Mouse (Mus musculus) midbrain, embryonic 16.5 days (tissue): Measurements from ENCODE around the gene H1fx. TPM values are rescaled to one million over a fixed set of nuclear protein-coding genes. Genes with fewer than 3 reads are reported as not detected.
A peak's percentile ranks its signal among the peaks of the same experiment; 100 is the strongest.

Experiments
- ATAC-seq: fragments of 200-750 bp; cut with Nextera tagmentation; 2 replicates; pipeline ENCODE4 v1.8.0; 2017; ENCODE audit warnings: moderate TSS enrichment
- H3K27ac ChIP-seq: fragments of 300-500 bp; sonication (generic); 2 replicates; pipeline ENCODE4 v1.5.1; 2014; ENCODE audit warnings: mild to moderate bottlenecking, low read length, mixed read lengths
- H3K27me3 ChIP-seq: fragments of 300-500 bp; sonication (generic); 2 replicates; pipeline ENCODE4 v1.6.1; 2014; ENCODE audit warnings: low read depth, low read length, mixed read lengths; ENCODE audit not compliant: control insufficient read depth, insufficient read depth
- H3K36me3 ChIP-seq: fragments of 300-500 bp; sonication (generic); 2 replicates; pipeline ENCODE4 v1.6.1; 2014; ENCODE audit warnings: mild to moderate bottlenecking, low read length, moderate library complexity, mixed read lengths; ENCODE audit not compliant: control insufficient read depth, insufficient read depth
- H3K4me1 ChIP-seq: fragments of 300-500 bp; sonication (generic); 2 replicates; pipeline ENCODE4 v1.6.1; 2014; ENCODE audit warnings: mild to moderate bottlenecking, low read length, mixed read lengths; ENCODE audit not compliant: control insufficient read depth, insufficient read depth
- H3K4me2 ChIP-seq: fragments of 300-500 bp; sonication (generic); 2 replicates; pipeline ENCODE4 v1.6.1; 2014; ENCODE audit warnings: mild to moderate bottlenecking, low read length, mixed read lengths
- H3K4me3 ChIP-seq: fragments of 300-500 bp; sonication (generic); 2 replicates; pipeline ENCODE4 v1.5.1; 2014; ENCODE audit warnings: low read depth, mild to moderate bottlenecking, low read length, moderate library complexity, mixed read lengths
- H3K9ac ChIP-seq: fragments of 300-500 bp; sonication (generic); 2 replicates; pipeline ENCODE4 v1.6.1; 2014; ENCODE audit warnings: low read depth, low read length, mixed read lengths
- H3K9me3 ChIP-seq: fragments of 300-500 bp; sonication (generic); replicated peaks from 2 replicates; pipeline ENCODE4 v1.6.1; 2014; ENCODE audit warnings: mild to moderate bottlenecking, low read length, mixed read lengths; ENCODE audit not compliant: control insufficient read depth, poor library complexity, severe bottlenecking
- WGBS: fragments of 180-500 bp; shearing (Covaris S2); extraction: QIAGEN DNeasy Blood & Tissue Kit; methylation state at CpG from one replicate; pipeline ENCODE4 v1.1.7; 2014; 5-methylcytosine and 5-hydroxymethylcytosine counted together
- polyA plus RNA-seq: library from polyadenylated mRNA; unstranded; fragments of >200 nt; fragmentation: Nextera tagmentation; extraction: Ambion mirVana; gene quantifications from 2 replicates; pipeline ENCODE4 v1.2.1, GENCODE M21; 2015

Gene H1fx
- 13.5 and 14.4 TPM in 2 replicates for polyA plus RNA-seq

GRCm38 (mm10) chr6:87981547-87982256 lies at the start of gene H1fx:
TSS of gene H1fx (minus strand) at chr6:87981637.
- Histone ChIP-seq H3K9me3 (no peaks in the 10 kb centered on the region), H3K4me2 (peak within 1 kb of the TSS; percentile 71), H3K27me3 (no peaks in the 10 kb centered on the region), H3K4me3 (peak within 1 kb of the TSS; percentile 97), H3K36me3 (no peaks in the 10 kb centered on the region; the same call in 1 of the 2 replicates), H3K27ac (peak within 1 kb of the TSS; percentile 93), H3K9ac (peak within 1 kb of the TSS; percentile 93), H3K4me1 (peaks cover 17% of the 10 kb centered on the region)
- peak; percentile 79 for ATAC-seq
- WGBS: under 1% methylated on average over 41 of the region's 55 CpGs

- Histone ChIP-seq H3K9ac (no peak overlapping the region), H3K27me3 (no peaks in the 10 kb centered on the region), H3K9me3 (no peaks in the 10 kb centered on the region), H3K27ac (no peak overlapping the region), H3K36me3 (no peaks in the 10 kb centered on the region), H3K4me1 (no peaks in the 10 kb centered on the region), H3K4me2 (no peak overlapping the region), H3K4me3 (no peak overlapping the region)
- 95% methylated on average over 2 of the region's 2 CpGs for WGBS
- no peak for ATAC-seq
These were observed 49.0 kb upstream of the H1fx start for GRCm38 (mm10) chr6:88030432-88030831.

GRCm38 (mm10) chr6:88027390-88027789 lies 46.0 kb upstream of the H1fx start:
- ATAC-seq: no peak
- H3K4me3 ChIP-seq: no peak overlapping the region
- no peaks in the 10 kb centered on the region for H3K36me3 ChIP-seq
- no peaks in the 10 kb centered on the region for H3K27me3 ChIP-seq
- WGBS: 78% methylated on average over 5 of the region's 5 CpGs
- no peaks in the 10 kb centered on the region for H3K4me1 ChIP-seq
- no peak overlapping the region for H3K27ac ChIP-seq
- no peaks in the 10 kb centered on the region for H3K9me3 ChIP-seq
- no peak overlapping the region for H3K9ac ChIP-seq
- H3K4me2 ChIP-seq: no peak overlapping the region

- H3K9ac ChIP-seq: no peak overlapping the region
- no peaks in the 10 kb centered on the region for H3K9me3 ChIP-seq
- H3K4me2 ChIP-seq: no peak overlapping the region
- peaks cover 3% of the 10 kb centered on the region; the same call in 1 of the 2 replicates for H3K4me1 ChIP-seq
- no peak overlapping the region for H3K27ac ChIP-seq
- ATAC-seq: no peak
- WGBS: 98% methylated on average over 10 of the region's 10 CpGs
- H3K27me3 ChIP-seq: no peaks in the 10 kb centered on the region
- no peak overlapping the region for H3K4me3 ChIP-seq
- no peaks in the 10 kb centered on the region for H3K36me3 ChIP-seq
These were observed 42.0 kb upstream of the H1fx start for GRCm38 (mm10) chr6:88023316-88023890.

- no peaks in the 10 kb centered on the region for H3K36me3 ChIP-seq
- H3K4me2 ChIP-seq: no peak overlapping the region
- ATAC-seq: no peak
- no peaks in the 10 kb centered on the region for H3K9me3 ChIP-seq
- H3K4me3 ChIP-seq: no peak overlapping the region
- H3K9ac ChIP-seq: no peak overlapping the region
- no peaks in the 10 kb centered on the region for H3K27me3 ChIP-seq
- peaks cover 3% of the 10 kb centered on the region; the same call in 1 of the 2 replicates for H3K4me1 ChIP-seq
- WGBS: 93% methylated on average over 2 of the region's 2 CpGs
- H3K27ac ChIP-seq: no peak overlapping the region
These were observed 37.7 kb upstream of the H1fx start for GRCm38 (mm10) chr6:88019154-88019553.

GRCm38 (mm10) chr6:88017821-88018220 lies 36.4 kb upstream of the H1fx start:
- Histone ChIP-seq H3K9me3 (no peaks in the 10 kb centered on the region), H3K9ac (no peak overlapping the region), H3K27ac (no peak overlapping the region), H3K4me3 (no peak overlapping the region), H3K4me2 (no peak overlapping the region), H3K4me1 (peaks cover 3% of the 10 kb centered on the region; the same call in 1 of the 2 replicates), H3K27me3 (no peaks in the 10 kb centered on the region), H3K36me3 (no peaks in the 10 kb centered on the region)
- ATAC-seq: no peak
- 76% methylated on average over 4 of the region's 4 CpGs for WGBS

GRCm38 (mm10) chr6:88015797-88016196 lies 34.4 kb upstream of the H1fx start:
- Histone ChIP-seq H3K4me3 (no peak overlapping the region), H3K27ac (no peak overlapping the region), H3K36me3 (no peaks in the 10 kb centered on the region), H3K27me3 (no peaks in the 10 kb centered on the region), H3K4me1 (peaks cover 3% of the 10 kb centered on the region; the same call in 1 of the 2 replicates), H3K4me2 (no peak overlapping the region), H3K9me3 (no peaks in the 10 kb centered on the region), H3K9ac (no peak overlapping the region)
- WGBS: 86% methylated on average over 2 of the region's 2 CpGs
- ATAC-seq: no peak

- Histone ChIP-seq H3K36me3 (peaks cover 11% of the 10 kb centered on the region), H3K4me1 (no peaks in the 10 kb centered on the region)
These were observed 32.0 kb upstream of the H1fx start for GRCm38 (mm10) chr6:88013456-88013855.

GRCm38 (mm10) chr6:88012601-88013000 lies 31.2 kb upstream of the H1fx start:
- ATAC-seq: no peak
- peaks cover 17% of the 10 kb centered on the region for H3K36me3 ChIP-seq
- no peaks in the 10 kb centered on the region for H3K9me3 ChIP-seq
- no peak overlapping the region for H3K27ac ChIP-seq
- no peak overlapping the region for H3K4me2 ChIP-seq
- 87% methylated on average over 2 of the region's 2 CpGs for WGBS
- no peak overlapping the region for H3K9ac ChIP-seq
- H3K4me3 ChIP-seq: no peak overlapping the region
- H3K4me1 ChIP-seq: no peaks in the 10 kb centered on the region
- no peaks in the 10 kb centered on the region for H3K27me3 ChIP-seq

More at GRCm38 (mm10) chr6:88013456-88013855, 32.0 kb upstream of the H1fx start:
- WGBS: 87% methylated on average over 4 of the region's 4 CpGs
- Histone ChIP-seq H3K9me3 (no peaks in the 10 kb centered on the region), H3K27me3 (no peaks in the 10 kb centered on the region), H3K4me2 (no peak overlapping the region), H3K4me3 (no peak overlapping the region), H3K9ac (no peak overlapping the region), H3K27ac (no peak overlapping the region)
- no peak for ATAC-seq
